Mouse (Mus musculus) cerebellum, adult 9-11 months (tissue): ENCODE results near the gene Fignl1.

ENCODE experiments used
- DNase-seq: peaks from one replicate; pipeline ENCODE4 v3.0.0; 2022

The Fignl1 gene

DNA sequence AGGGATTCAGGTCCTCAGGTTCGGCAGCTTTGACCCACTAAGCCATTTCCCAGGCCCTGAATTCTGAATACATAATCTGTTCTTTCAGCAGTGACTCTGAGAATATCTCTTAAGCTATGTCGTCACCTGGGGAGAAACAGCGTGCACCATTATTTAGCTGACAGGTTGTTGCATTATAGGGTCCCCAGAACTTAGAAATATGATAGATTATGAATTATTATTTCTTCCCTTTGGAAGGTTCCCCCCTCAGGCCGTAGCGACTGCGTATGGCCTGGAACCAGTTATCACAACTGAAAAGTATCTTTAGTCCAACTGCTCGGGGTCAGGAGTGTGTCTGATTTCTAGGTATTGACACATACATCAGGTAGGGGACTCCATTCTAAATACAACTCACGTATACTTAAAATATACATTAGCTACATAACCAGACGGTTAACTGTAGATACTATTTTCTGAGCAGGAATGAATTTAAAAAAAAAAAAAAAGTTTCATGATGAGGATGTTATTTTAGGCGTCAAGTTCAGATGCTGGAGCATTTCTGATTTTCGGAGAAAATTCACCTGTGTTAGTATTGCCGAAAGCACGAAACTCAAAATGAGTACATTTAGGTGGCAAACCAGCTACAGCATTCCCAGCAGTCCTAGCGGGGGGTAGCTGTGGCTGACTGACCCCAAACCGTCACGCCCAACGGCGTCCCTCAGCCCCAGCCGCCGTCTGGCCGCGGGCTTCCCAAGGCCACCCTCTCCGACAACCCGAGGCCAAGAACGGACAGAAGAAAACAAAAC lies 535 bp downstream of the Fignl1 start:
- DNase-seq: no peak

DNA sequence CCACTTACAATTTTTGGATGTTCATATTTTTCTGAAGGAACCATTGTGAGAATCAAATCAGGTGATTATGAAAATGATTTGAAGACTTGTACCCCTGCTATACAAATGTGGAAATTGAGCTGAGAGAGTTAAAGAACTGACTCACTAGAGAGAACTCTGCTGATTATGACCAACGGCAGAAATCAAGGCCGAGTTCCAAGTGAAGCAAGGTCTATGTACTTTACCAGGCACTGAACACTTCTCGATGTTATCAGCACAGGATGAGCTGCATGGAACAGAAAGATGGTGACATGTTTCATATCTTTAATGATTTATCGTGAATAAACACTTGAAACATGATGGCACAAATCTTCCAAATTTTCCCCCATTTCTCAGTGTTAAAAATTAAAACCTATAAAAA lies 2.8 kb downstream of the Fignl1 start:
- no peak for DNase-seq

DNA sequence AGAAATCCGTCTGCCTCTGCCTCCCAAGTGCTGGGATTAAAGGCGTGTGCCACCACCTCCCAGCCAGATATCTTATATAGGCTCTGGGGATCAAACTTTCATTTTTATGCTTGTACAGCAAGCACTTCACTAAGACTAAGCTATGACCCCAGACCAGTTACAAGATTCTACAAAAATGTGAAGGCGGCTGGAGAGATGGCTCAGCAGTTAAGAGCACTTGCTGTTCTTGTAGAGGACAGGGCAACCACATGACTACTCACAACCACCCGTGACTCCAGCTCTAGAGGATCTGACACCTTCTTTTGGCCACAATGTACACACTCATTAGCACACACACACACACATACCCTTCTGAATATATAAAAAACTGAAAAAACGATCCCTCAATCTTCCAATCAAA lies 4.3 kb downstream of the Fignl1 start:
- DNase-seq: no peak

DNA sequence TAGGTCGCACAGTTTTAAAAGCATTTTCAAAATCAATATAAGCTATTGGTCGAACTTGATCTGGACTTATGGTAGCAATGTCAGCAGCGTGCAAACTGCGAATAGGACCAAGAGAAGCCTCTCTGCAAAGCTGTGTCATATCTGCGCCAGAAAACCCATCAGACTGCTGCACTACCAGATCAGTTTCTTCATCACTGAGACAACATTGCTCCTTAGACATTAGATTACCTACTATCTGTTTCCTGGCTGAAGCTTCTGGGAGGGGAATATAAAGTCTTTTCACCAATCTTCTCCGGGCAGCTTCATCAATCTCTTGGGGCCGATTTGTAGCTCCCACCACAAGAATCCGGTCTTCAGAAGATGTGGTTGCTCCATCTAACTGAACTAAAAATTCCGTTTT lies 7.7 kb downstream of the Fignl1 start:
- no peak for DNase-seq

DNA sequence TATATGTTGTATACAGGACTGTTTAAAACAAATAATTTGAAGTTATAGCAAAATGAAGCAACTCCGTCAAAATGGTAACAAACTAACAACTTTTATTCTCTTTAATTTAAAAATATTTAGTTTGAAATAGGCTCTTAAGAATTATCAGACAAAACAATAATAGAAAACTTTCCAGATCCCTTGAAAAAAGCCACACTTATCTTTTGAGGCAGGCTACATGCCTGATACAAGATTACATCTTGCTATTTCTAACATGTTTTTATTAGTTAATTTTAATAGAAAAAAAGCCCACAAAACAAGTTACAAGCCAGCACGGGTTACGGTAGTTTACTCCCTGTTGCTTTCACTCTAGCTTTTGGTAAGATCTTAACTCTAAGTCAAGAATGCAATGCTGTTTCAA lies 8.5 kb downstream of the Fignl1 start:
- no peak for DNase-seq

DNA sequence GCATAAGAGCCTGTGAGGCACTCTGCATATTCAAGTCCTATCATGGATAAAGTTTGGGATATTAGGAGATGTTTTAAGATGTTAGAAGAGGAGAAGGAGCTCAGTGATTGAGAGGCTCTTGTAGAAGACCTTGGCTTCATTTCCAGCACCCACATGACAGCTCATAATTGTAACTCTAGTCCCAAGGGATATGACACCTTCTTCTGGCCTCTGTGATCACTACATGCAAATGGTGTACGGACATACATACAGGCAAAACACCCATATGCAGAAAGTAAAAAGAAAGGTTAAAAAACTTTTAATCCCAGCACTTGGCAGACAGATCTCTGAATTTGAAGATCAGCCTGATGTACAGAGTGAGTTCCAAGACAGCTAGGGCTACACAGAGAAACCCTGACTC lies 10.1 kb downstream of the Fignl1 start:
- DNase-seq: no peak

DNA sequence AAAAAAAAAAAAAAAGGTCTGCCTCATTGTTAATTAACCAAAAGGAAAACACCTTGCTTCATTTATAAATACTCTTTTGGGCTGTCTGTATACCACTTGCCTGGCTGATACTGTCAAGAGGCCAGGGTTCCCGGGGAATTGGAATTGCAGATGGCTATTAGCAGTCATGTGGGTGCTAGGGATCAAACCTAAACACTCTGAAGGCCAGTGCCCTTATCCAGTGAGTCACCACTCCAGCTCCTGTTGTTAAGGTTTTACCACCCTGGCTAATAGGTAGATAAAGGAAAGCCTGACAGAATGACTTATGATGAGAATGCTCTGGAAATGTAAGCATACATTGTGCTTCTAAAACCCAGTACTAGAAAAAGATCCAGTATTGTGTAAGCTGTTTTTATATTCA lies 14.1 kb downstream of the Fignl1 start:
- no peak for DNase-seq

DNA sequence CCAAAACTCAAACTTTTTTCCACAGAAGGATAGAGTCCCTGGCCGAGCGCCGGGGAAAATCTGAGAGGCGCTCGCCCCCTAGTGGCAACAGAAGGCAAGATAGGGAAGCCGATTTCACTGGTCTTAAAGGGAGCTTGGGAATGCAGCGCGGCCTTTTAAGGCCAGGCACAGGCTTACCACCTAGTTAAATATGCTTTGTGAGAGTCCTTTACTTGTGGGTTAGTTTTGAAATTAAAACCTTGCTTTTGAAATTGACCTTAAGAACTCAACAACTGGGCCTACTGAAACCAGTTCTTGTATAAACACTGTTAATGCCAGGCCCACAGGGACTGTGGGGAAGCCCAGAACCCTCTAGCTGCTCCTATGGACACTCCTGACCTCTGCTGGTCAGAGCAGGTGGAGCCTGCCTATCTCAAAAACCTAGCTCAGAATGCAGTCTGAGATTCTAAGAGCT lies 20.2 kb downstream of the Fignl1 start:
- DNase-seq: peak; percentile 40

DNA sequence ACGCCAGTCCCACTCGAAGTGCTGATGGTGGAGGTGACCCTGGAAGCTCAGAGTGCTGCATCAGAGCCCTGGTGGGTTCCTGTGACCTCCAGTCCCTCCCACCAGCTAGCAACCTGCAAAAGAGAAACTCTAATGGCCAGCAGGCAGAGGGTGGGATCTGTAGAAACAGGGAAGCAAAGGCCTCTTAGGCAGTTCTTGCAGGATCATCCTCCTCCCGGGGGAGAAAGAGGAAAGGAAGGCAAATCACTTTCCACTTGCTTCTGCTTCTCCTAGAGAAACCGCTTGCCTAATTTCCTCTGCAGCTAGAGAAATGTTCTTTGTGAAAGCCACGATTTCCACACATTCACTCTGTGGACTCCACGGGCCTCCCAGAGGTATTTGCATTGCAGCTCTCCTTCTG lies 23.3 kb downstream of the Fignl1 start:
- no peak for DNase-seq

DNA sequence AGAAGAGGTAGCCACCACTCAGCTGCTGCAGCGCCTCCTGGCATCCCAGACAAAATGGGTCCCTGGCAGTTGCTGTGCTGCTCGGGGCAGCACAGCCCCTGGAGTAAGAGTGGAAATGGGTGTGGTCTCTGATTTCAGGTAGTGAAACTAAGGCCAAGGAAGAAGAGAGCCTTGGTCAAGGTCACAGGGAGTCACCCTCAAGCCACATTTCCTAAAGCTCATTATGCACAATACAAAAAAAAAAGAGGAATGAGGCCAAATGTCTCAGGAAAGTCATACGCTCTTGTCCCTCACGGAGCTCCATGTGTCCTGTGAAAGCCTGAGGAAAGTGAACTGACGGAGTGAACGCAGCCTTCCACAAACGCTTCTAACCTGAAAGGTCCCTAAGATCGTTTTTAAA lies 27.0 kb downstream of the Fignl1 start:
- DNase-seq: no peak

DNA sequence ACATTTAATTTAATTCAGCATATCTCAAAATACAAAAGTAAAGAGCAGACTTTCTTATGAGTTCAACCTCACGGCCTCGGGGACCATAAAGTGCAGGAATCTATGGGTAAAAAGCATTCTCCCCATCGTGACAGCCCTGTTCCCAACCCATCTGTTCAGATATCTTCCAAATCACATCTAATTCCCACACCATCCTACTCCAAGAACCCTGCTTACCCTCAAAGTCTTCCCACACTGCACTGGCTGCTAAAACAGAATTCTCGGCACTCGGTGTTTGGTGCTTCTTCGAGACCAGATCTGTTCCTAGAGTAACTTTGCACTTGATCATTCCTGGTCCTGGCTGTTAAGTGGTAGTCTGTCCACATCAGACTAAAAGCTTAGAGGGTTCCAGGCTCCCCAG lies 30.4 kb downstream of the Fignl1 start:
- DNase-seq: no peak

DNA sequence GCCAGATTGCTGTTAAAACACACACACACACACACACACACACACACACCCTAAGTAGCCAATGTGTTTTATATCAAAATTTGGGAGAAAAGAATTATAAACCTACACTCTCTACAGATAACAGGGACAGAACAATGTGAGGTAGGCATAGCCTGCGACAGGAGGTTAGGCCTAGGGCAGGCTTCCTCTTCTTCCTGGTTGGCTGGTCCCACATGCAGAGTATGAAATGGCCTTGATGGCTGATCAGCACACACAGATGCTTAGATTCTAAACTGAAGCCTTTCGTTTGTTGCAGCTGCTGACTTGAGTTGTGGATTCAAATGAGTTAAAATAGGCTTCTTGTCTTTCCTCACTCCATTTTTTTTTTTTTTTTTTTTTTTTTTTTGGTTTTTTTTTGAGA lies 31.0 kb downstream of the Fignl1 start:
- DNase-seq: no peak

DNA sequence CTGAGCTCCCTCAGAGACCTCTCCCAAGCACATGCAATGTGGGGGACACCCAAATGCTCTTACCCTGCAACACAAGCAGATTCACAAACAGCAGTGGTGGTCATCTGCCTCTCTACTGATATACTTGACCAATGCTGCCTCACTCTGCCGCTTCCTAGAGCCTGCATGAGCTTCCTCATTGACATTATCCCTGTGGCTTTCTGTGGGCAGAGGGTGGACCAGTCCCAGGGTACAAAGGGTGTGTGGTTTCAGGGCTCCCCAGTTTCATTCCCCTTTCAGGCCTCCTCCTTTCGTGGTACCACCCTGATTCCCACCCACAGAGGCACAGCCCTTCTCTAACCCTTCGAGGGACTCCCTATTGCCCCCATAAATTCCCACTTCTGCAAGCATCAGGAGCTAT lies 31.5 kb downstream of the Fignl1 start:
- DNase-seq: no peak

DNA sequence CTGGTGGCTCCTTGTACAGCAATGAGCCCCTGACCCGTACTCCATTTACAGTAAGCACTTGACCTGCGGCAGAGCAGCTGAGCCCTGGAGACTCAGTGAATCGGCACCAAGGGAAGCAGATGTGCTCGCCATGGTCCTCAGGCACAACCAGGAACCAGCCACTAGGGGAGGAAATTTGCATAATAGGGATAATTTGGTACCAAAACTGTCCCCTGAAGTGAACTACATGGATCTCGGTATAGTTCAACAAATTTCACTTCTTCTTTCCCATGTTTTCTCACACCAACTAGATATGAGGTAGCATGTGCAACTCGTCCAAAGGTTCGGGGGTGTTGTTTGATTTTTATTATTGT lies 32.0 kb downstream of the Fignl1 start:
- no peak for DNase-seq

DNA sequence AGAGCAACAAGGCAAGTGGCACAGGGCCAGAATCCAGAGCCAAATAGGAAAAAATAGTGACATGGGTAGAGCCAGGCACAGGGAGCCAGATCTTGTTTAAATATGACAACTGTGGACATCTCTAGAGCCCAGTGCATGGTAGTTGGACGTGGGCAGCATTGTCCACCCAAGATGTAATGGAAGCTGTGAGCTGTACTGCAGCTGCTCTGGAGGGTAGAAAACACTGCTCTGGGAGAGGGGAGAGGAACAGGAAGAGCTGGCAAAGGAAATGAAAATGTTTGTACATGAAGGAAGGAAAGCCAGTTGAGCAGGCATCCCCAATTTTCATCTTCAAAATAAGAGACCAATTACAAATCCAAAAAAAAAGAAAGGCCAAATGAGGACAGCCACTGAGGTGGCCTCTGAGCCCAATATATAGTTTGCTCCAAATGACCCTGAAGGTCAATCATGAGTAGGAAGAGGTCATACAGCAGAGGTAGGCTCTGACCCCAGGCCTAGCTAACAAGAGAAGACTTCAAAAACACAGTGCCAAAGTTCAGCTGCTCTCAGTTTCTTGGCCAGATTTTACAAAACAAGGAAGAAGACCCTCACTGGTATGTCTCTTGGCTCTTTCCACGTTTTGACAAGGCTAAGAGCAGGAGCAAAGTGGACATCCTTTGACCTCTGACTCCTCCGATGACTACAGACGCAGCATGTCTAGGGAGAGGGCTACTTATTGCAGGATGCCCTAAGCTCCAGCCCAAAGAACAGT lies 32.5 kb downstream of the Fignl1 start:
- no peak for DNase-seq

DNA sequence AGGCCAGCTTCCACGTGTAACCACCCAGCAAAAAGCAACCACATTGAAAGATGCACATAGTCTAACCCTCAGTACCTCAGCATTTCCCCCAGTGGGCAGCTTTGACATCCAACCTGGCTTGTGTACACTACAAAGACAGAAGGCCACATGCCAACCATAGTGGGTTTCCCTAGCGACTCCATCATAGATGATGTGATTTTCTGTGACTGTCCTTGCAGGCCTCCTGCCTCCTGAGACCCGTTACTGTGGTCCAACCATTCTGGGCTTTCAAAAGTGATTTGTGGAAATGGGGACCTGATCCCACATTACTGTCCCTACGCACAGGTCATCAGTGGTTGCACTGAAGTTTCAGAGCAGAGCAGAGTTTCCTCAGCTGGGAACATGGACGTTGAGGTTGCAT lies 33.9 kb downstream of the Fignl1 start:
- DNase-seq: no peak

DNA sequence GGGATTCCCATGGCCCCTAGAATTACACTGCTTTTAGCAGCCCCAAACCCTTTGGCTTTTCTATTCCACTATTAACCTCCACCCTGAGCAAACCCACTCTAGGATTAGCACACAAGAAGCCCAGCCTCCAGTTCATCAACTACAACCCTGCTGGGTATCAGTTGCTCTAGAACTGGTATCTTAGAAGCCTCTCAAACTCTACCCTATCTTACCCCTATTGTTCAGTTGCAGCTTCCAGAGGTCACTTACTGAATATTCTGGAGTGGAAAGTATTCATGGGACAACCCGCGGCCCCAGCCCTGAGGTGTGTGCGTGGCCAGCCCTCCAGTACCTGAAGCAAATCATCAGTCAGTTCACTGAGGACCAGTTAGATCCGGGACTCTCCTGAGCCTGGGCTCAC lies 34.4 kb downstream of the Fignl1 start:
- no peak for DNase-seq

DNA sequence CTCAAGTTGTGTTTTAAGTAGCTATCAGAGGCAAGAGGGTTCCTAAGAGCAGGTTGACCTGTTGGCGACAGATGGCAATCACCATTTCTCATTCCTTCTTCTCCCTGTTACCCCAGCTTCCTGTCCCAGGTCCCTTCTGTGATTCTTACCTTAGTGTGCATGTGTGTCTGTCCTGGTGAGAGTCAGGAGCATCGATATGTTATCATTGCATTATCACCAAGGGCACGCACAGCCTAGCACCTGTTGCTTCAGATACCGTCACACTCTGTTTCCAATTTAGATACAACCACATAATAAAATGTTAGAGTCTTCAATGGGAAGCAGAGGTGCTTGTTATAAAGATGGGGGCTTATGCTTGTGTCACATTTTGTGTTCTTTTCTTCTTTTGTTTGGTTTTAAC lies 36.6 kb downstream of the Fignl1 start:
- DNase-seq: no peak

DNA sequence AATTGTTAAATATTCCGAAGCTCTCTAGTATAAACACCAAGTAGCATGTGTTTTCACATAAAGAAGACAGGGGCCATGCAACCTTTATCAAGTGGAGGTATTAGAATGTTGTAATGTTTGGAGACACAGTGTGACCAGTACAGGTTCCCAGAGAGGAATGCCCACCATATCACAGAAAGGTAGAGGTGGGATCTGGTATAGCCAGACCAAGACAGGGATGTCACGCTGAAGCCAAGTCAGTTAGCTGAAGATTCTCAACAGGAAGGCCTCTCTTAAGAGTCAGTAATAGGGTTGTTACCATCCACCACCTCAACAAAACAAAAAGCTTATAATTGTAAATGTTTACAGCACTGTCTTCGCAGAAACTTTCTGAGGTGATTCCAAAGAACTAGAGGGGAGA lies 38.1 kb downstream of the Fignl1 start:
- no peak for DNase-seq

DNA sequence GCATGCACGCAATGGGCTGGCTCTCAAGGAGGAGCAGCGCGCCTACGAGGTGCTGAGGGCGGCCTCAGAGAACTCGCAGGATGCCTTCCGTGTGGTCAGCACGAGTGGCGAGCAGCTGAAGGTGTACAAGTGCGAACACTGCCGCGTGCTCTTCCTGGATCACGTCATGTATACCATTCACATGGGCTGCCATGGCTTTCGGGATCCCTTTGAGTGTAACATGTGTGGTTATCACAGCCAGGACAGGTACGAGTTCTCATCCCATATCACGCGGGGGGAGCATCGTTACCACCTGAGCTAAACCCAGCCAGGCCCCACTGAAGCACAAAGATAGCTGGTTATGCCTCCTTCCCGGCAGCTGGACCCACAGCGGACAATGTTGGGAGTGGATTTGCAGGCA lies 39.5 kb downstream of the Fignl1 start:
- no peak for DNase-seq

DNA sequence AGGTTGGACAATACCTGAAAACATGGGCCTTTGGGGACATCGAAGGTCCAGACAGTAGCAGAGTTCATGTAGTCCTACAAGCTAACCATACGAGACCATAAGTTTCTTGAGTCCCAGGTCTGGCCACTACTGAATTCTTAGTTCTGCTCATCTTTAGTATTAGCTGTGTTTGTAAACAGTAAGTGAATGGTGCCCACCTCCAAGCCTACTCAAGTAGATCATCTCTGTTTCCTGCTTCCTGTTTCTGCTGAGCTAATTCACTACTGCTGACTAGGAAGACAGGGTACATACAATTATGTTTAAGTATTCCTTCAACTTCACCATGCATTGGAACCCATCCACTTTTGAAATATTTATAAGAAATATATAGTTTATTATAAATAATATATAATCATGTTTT lies 40.7 kb downstream of the Fignl1 start:
- DNase-seq: no peak

DNA sequence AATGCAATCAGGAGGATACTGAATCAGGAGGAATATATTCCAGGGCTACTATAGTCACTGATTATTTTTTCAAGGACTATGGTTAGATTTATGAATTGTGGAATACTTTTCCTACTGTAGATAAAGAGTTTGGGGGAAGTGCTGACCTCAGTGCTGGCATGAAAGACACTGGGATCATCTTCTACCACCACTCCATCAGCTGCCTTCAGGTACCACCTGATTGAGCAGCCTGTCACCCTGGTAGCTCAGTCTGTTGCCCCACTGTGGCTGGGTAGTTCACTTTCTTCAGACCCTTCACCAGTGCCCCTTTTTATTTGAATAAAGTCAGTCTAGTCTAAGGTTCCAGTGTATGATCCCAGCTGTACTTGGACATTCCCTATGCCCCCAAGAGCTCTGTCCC lies 42.0 kb downstream of the Fignl1 start:
- DNase-seq: no peak

DNA sequence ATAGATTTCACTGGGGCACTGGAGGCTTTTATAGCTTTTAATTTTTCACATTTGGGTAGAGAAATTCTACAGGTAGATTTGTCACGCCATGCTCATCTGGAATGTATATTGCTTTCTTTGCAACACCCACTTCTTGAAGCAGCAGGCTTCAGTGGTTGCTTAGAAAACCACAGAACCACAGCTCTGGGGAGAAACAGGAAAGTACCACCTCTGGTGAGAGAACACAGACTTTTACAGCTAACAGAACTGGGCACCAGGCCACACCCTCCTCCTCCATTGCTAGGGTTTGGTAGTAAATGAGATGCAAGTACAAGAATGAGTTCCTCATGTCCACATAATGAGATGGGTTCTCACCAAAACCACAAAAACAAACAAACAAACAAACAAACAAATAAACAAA lies 42.7 kb downstream of the Fignl1 start:
- DNase-seq: no peak

DNA sequence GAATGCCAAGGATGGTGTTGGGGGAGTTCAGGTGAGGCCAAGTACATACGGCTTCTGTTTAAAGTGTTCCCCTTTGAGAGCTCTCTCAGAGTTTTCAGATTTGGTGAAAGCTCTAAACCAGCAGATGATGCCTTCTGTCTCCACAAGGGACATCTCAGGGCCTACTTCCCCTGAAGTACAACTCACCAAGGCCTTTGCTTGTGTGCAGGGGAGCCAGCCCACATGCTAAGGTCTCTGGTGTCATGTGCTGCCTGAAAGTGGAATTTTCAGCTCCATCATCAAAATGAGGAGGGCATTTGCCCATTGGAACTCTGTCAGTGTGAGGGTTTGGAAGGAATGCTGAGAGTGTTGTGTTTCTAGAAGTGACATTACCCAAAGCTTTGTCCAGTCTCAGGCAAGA lies 43.3 kb downstream of the Fignl1 start:
- no peak for DNase-seq

DNA sequence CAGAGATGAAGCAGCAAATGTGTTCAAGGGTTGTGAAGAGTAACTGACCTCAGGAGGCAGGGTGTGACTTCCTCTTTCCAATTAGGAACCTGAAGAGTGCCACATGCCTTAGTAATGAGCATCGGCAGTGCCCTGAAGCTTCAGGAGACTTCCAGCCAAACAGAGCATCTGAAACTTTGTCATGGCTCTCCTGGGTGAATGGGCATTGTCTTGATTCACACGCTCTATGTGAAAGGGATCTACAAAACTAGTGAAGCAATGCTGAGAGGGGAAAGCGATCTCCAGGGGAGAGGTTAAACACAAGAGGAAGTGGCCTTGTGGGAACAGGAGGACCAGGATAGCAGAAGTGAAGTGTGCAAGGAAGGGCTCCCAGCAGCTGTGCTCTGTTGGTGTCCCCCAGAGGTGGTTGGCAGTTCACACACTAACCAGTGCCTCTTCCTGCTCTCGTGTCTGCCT lies 45.5 kb downstream of the Fignl1 start:
- no peak for DNase-seq
